Mouse (Mus musculus) cerebellum, adult 2 months (tissue): ENCODE results near the gene Cdrt4.

Experiments
- CTCF ChIP-seq: fragments of 200-500 bp; IDR thresholded peaks from 2 replicates; pipeline ENCODE4 v1.5.1; 2011; ENCODE audit warnings: low read depth, mild to moderate bottlenecking, control low read depth, low read length, moderate library complexity, borderline replicate concordance; ENCODE audit not compliant: insufficient read depth
- POLR2A ChIP-seq: fragments of 200-500 bp; IDR thresholded peaks from 2 replicates; pipeline ENCODE4 v1.6.1; 2011; ENCODE audit warnings: low read length, control low read depth, borderline replicate concordance; ENCODE audit not compliant: insufficient read depth

- no peak for TF ChIP-seq CTCF
- TF ChIP-seq POLR2A = no peak
These were observed 89.1 kb downstream of the Cdrt4 start for GRCm38 (mm10) chr11:63040002-63040661.
